Mouse (Mus musculus) neural tube, embryonic 11.5 days (tissue): ENCODE measurements around the gene Pde4a. TPM values are rescaled to one million over a fixed set of nuclear protein-coding genes. Genes with fewer than 3 reads are reported as not detected.

ENCODE experiments used
- ATAC-seq: fragments of 200-750 bp; cut with Nextera tagmentation; 2 replicates; pipeline ENCODE4 v1.8.0; 2017; ENCODE audit warnings: moderate number of reproducible peaks, mild to moderate bottlenecking, moderate TSS enrichment, moderate library complexity; ENCODE audit not compliant: insufficient read depth, low FRiP score, low TSS enrichment
- DNase-seq: peaks from one replicate; pipeline ENCODE4 v3.0.0-alpha.2; 2015; ENCODE audit warnings: low spot score
- H3K27ac ChIP-seq: fragments of 300-500 bp; sonication (generic); 2 replicates; pipeline ENCODE4 v1.5.1; 2014; ENCODE audit warnings: low read depth, mild to moderate bottlenecking, low read length
- H3K27me3 ChIP-seq: fragments of 300-500 bp; sonication (generic); 2 replicates; pipeline ENCODE4 v1.6.1; 2014; ENCODE audit warnings: mild to moderate bottlenecking, low read length, mixed read lengths; ENCODE audit not compliant: control insufficient read depth, insufficient read depth
- H3K36me3 ChIP-seq: fragments of 300-500 bp; sonication (generic); 2 replicates; pipeline ENCODE4 v1.6.1; 2014; ENCODE audit warnings: mild to moderate bottlenecking, low read length, moderate library complexity, mixed read lengths; ENCODE audit not compliant: control insufficient read depth, insufficient read depth
- H3K4me1 ChIP-seq: fragments of 300-500 bp; sonication (generic); 2 replicates; pipeline ENCODE4 v1.6.1; 2014; ENCODE audit warnings: low read length, mixed read lengths; ENCODE audit not compliant: control insufficient read depth, insufficient read depth
- H3K4me2 ChIP-seq: fragments of 300-500 bp; sonication (generic); 2 replicates; pipeline ENCODE4 v1.6.1; 2014; ENCODE audit warnings: low read depth, mild to moderate bottlenecking, moderate library complexity
- H3K4me3 ChIP-seq: fragments of 300-500 bp; sonication (generic); 2 replicates; pipeline ENCODE4 v1.5.1; 2014; ENCODE audit warnings: low read depth, low read length
- H3K9ac ChIP-seq: fragments of 300-500 bp; sonication (generic); 2 replicates; pipeline ENCODE4 v1.6.1; 2014; ENCODE audit warnings: mild to moderate bottlenecking, low read length
- H3K9me3 ChIP-seq: fragments of 300-500 bp; sonication (generic); 2 replicates; pipeline ENCODE4 v1.6.1; 2016; ENCODE audit warnings: low read length; ENCODE audit not compliant: control insufficient read depth
- WGBS: fragments of 180-500 bp; shearing (Covaris S2); extraction: QIAGEN DNeasy Blood & Tissue Kit; methylation state at CpG from one replicate; pipeline ENCODE4 v1.1.7; 2014; 5-methylcytosine and 5-hydroxymethylcytosine counted together
- polyA plus RNA-seq: library from polyadenylated mRNA; unstranded; fragments of >200 nt; fragmentation: Nextera tagmentation; extraction: Ambion mirVana; gene quantifications from 2 replicates; pipeline ENCODE4 v1.2.1, GENCODE M21; 2014

The Pde4a gene
- polyA plus RNA-seq, 1 experiment from 2014 or later = 7.5 TPM

GRCm38 (mm10) chr9:21237368-21238003, 72.0 kb downstream of the Pde4a start:
- peak overlapping the region; percentile 96 for H3K9ac ChIP-seq
- H3K36me3 ChIP-seq = peaks cover 11% of the 10 kb centered on the region
- 20% methylated on average over 19 of the region's 19 CpGs for WGBS
- H3K4me3 ChIP-seq = peak overlapping the region; percentile 90
- H3K4me2 ChIP-seq = peak overlapping the region; percentile 71
- H3K4me1 ChIP-seq = peaks cover 8% of the 10 kb centered on the region; the same call in 1 of the 2 replicates
- no peaks in the 10 kb centered on the region for H3K9me3 ChIP-seq
- ATAC-seq = no peak
- peak; percentile 50 for DNase-seq
- H3K27me3 ChIP-seq = no peaks in the 10 kb centered on the region
- H3K27ac ChIP-seq = no peak overlapping the region; the same call in 1 of the 2 replicates

GRCm38 (mm10) chr9:21238004-21238732, 72.7 kb downstream of the Pde4a start:
- H3K27me3 ChIP-seq = peaks cover 3% of the 10 kb centered on the region
- no peaks in the 10 kb centered on the region for H3K9me3 ChIP-seq
- 2% methylated on average over 31 of the region's 31 CpGs for WGBS
- peak overlapping the region; percentile 76 for H3K27ac ChIP-seq
- ATAC-seq (no peak; the same call in 1 of the 2 replicates), DNase-seq (peak; percentile 56)
- peaks cover 8% of the 10 kb centered on the region; the same call in 1 of the 2 replicates for H3K4me1 ChIP-seq
- H3K9ac ChIP-seq = peak overlapping the region; percentile 96
- H3K4me3 ChIP-seq = peak overlapping the region; percentile 90
- H3K4me2 ChIP-seq = peak overlapping the region; percentile 71
- H3K36me3 ChIP-seq = peaks cover 10% of the 10 kb centered on the region

GRCm38 (mm10) chr9:21238733-21239464, 73.4 kb downstream of the Pde4a start, which contains the start of gene Keap1:
TSS of gene Keap1 (minus strand) at chr9:21239361.
- peak within 1 kb of the TSS; percentile 76 for H3K27ac ChIP-seq
- H3K9me3 ChIP-seq = no peaks in the 10 kb centered on the region
- WGBS = under 1% methylated on average over 78 of the region's 90 CpGs
- peak within 1 kb of the TSS; percentile 96 for H3K9ac ChIP-seq
- H3K27me3 ChIP-seq = peaks cover 10% of the 10 kb centered on the region
- H3K36me3 ChIP-seq = peaks cover 3% of the 10 kb centered on the region
- H3K4me3 ChIP-seq = peak within 1 kb of the TSS; percentile 90
- H3K4me2 ChIP-seq = peak within 1 kb of the TSS; percentile 71
- H3K4me1 ChIP-seq = peaks cover 8% of the 10 kb centered on the region; the same call in 1 of the 2 replicates
- peak; percentile 87 for DNase-seq
- peak; percentile 89 for ATAC-seq

GRCm38 (mm10) chr9:21239465-21239848, 73.9 kb downstream of the Pde4a start:
- peak overlapping the region; percentile 90 for H3K4me3 ChIP-seq
- peaks cover 13% of the 10 kb centered on the region; the same call in 1 of the 2 replicates for H3K4me1 ChIP-seq
- no peak overlapping the region for H3K27ac ChIP-seq
- 48% methylated on average over 4 of the region's 4 CpGs for WGBS
- ATAC-seq (no peak), DNase-seq (no peak)
- no peaks in the 10 kb centered on the region for H3K9me3 ChIP-seq
- peaks cover 16% of the 10 kb centered on the region for H3K27me3 ChIP-seq
- H3K9ac ChIP-seq = peak overlapping the region; percentile 96
- peaks cover 3% of the 10 kb centered on the region for H3K36me3 ChIP-seq
- H3K4me2 ChIP-seq = peak overlapping the region; percentile 71

GRCm38 (mm10) chr9:21241343-21241742, 75.8 kb downstream of the Pde4a start:
- Histone ChIP-seq H3K4me1 (peaks cover 19% of the 10 kb centered on the region; the same call in 1 of the 2 replicates), H3K27me3 (peaks cover 34% of the 10 kb centered on the region), H3K27ac (no peak overlapping the region), H3K36me3 (no peaks in the 10 kb centered on the region), H3K9ac (no peak overlapping the region), H3K4me3 (no peak overlapping the region), H3K4me2 (no peak overlapping the region), H3K9me3 (no peaks in the 10 kb centered on the region)
- no peak for ATAC-seq
- DNase-seq = peak; percentile 90
- 4% methylated on average over 11 of the region's 11 CpGs for WGBS

- no peak for ATAC-seq
- Histone ChIP-seq H3K27me3 (peaks cover 56% of the 10 kb centered on the region), H3K4me2 (peak overlapping the region; percentile 73), H3K9me3 (no peaks in the 10 kb centered on the region), H3K4me3 (peak overlapping the region; percentile 39), H3K36me3 (no peaks in the 10 kb centered on the region), H3K4me1 (peaks cover 16% of the 10 kb centered on the region), H3K27ac (no peak overlapping the region), H3K9ac (peak overlapping the region; percentile 47)
- DNase-seq = no peak
- 7% methylated on average over 42 of the region's 42 CpGs for WGBS
Observed at GRCm38 (mm10) chr9:21243826-21244427, 78.4 kb downstream of the Pde4a start.

GRCm38 (mm10) chr9:21244428-21245112, 79.1 kb downstream of the Pde4a start:
- Histone ChIP-seq H3K9ac (peak overlapping the region; percentile 47), H3K4me1 (peaks cover 16% of the 10 kb centered on the region), H3K27ac (0 out of 2 replicates have a peak overlapping the region, but pooled peaks have one; percentile 8), H3K27me3 (peaks cover 62% of the 10 kb centered on the region), H3K36me3 (no peaks in the 10 kb centered on the region), H3K4me2 (peak overlapping the region; percentile 73), H3K9me3 (no peaks in the 10 kb centered on the region), H3K4me3 (peak overlapping the region; percentile 39)
- under 1% methylated on average over 72 of the region's 72 CpGs for WGBS
- peak; percentile 59 for DNase-seq
- ATAC-seq = no peak

- Histone ChIP-seq H3K9me3 (no peaks in the 10 kb centered on the region), H3K9ac (peak overlapping the region; percentile 47), H3K4me3 (peak overlapping the region; percentile 39), H3K4me1 (peaks cover 16% of the 10 kb centered on the region), H3K36me3 (no peaks in the 10 kb centered on the region), H3K4me2 (peak overlapping the region; percentile 73), H3K27me3 (peaks cover 68% of the 10 kb centered on the region), H3K27ac (no peak overlapping the region)
- WGBS = 2% methylated on average over 16 of the region's 16 CpGs
- ATAC-seq (no peak), DNase-seq (no peak)
Observed at GRCm38 (mm10) chr9:21245113-21245487, 79.6 kb downstream of the Pde4a start.
